Mouse (Mus musculus) spleen, postnatal 36 days (tissue): ENCODE measurements around the gene Thbs4.

ENCODE experiments used
- DNase-seq, 2 experiments: peaks; one replicate each; pipeline ENCODE4 v3.0.0; 2022; ENCODE audit warnings: low spot score in 2 of 2, mixed read lengths in 1 of 2

Thbs4 gene

DNA sequence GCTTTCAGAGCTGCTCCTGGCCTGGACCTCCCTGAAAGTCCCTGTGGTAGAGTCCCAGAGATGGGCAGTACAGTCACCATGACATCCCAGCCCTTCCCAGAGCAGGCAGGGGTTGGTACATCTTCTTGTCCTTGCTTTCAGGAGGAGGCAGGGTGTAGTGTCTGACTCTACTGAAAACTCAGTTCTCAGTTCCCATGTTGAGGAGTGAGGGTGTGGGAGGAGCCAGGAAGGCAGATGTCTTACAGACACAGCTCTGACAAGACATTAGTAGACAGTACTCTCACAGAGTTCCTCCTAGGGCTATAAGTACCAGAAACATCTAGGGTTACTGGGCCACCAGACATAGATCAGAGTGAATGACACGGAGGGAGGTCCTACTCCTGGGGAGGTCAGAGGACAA is 32.3 kb downstream of the Thbs4 start:
- DNase-seq, result no peak

DNA sequence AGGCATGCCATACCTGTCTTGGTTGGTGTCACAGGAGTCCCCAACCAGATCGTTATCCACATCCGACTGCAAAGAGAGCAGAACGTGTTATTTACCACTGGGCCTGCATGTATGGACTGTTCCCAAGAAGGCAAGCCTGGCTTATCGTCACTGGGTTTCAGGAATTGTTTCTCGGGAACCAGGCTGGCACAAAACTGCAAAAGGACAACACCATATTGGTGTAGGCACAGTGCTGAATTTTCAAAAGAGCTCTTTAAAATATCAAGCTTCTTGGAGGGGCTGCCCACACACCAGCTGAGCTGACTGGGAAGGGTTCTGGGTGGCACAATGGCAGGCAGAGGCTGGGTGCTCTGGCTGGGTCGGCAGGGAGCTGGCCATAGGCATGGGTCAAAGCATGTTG is 34.1 kb downstream of the Thbs4 start:
- DNase-seq, result no peak

DNA sequence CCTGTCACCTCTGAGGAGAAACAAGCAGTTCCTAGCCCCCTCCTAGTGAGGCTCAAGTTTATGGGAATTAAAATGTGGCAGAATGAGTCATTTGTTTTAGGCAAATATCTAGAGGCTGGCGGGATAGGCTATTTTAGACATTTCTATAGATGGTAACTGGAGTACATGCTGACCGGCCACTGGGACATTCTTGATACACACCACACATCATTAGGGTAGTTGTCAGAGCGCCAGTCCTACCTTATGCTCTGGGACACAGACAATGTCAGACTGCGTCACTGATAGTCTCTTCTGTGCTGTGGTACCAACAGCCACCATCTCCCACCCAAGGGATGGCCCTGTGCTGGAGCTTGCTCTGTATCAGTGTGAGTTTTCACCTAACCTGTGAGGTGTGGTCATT is 35.5 kb downstream of the Thbs4 start:
- DNase-seq, result no peak

DNA sequence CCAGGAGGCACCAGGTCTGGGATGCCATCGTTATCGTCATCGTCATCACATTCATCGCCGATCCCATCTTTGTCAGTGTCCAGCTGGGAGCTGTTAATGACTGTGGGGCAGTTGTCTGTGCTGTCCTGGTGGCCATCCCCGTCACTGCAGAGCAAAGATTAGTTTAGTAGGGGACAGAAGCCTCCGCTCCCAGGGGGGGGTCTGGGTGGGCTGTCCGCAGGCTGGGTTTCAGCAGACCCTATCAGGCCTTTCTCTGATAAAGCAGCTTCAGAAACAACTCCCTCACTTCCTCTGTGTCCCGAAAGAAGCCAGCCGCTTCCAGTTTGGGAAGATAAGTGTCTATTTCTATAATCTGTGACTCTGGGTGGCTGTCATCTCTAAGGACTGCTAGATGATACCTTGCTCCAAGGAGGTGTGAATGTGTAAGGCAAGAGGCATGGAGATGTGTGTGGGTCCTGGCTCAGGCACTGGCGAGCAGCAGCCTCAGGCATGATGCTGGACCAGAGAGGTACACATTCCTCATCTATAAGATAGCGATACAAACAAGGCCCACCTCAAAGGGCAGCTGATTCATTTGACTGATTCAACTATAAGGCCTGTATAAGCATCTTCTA is 36.5 kb downstream of the Thbs4 start:
- no peak for DNase-seq

DNA sequence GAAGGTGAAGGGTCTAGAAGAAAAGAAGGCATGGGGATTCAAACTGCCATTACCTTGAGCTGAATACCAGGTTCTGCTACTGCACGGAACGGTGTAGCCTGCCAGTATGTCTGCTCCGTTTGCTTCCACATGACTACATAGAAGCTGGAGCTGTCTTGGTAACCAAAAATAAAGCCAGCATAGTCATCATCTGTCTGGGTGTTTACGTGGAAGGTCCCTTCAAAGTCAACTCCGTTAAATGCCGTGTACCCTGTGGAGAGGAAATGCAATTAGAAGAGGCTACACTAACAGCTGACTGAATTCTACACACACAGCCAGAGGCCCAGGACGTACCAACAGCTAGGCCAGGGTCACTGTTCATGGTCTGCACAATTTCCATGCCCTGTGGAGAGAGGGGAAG is 39.6 kb downstream of the Thbs4 start:
- DNase-seq, result no peak

DNA sequence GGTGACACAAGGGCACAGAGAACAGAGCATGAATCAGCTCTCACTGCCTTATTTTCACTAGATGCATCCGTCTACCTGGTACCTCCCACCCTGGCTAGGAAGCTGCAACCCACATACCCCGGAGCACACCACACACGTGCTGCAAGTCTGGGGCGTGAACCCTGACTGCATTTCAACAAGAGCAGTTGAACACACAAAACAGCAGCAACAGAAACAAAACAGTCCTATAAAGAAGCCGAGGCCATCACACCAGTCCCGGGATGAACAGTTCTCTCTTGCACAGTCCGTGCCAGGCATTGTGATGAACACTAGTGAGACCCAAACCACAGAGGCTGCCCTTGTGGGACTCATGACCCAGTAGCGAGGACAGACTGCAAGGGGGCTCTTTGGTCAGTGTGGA is 40.9 kb downstream of the Thbs4 start:
- DNase-seq, result no peak

DNA sequence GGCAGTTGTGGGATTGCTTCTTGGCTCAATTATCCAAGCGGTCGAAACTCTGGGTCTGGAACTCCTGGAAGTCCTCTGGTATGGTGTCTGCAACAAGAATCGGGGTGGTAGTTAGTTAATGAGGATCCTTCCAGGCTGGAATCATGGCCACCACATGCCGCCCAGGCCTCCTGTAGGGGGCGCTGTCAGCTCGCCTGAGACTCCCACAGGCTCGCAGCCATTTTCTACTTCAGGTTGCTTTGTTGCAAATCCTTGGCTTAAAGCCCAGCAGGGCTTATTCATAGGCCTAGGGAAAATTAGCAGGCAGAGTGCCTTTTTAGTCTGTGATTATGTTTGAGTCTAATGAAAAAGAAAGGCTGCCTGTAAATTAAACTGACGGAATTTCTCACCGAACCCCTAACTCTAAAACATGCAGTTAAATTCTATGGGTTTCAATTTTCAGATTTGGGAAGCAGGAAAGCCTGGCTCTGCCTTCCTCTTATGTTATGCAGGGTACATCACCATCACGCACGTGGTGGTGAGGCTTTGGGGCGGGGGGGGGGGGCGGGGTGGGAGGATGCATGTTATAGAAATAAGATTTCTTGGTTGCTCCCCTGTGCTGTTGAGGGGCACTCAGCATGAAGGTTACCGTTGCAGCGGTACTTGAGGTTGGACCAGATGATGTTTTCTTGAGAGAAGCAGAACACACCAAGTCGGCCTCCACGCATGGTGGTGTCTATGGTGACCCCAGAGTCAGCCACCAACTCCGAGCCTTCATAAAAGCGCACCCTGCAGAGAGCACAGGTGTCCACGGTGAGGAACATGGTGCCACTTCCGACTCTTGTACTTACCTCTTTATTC is 42.7 kb downstream of the Thbs4 start:
- DNase-seq, result peak in 1 of 2 experiments; percentile 21

DNA sequence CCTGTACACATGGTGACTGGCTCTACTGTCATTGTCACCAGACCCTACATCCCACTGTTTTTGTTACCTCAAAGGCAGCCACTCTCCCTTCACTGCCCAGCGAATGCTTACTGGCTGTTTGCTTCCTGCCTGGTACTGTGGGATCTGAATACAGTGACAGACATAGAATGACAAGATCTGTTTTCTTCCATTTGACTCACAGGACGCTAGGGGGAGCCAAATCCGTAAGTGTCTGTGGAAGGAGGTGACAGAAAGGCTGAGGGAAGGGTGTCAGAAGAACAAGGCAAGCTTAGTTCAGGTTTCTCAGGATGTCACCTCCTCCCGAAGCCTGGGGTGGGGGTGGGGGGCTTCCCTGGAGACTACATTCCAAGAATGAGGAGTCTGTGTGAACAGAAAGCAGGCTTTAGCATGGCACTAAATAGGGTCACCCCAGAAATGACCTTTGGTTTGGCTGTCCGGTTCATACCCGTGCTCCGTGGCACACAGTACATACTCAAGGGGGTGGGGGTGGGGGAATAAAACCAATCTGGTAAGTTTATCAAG is 43.6 kb downstream of the Thbs4 start:
- DNase-seq, result peak; percentile 40 to 61

DNA sequence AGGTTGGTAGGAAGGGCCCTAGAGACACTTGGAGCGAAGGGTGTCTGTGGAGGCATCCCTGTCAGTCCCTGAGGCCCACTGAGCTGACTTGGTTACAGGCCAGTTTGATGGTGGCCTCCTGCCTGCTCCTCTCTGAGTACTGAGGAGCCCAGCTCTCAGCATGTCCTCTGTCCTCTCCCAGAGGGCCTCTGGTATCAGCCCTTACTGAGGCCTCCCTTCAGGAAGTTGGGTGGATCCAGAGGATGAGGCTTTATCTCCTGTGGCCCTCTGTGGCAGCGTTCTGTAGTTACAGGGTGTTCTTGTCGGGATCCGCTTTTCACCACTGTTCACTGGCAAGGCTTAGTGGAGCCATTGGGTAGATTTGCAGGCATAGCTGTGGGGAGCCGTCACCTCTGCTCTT is 51.3 kb downstream of the Thbs4 start:
- no peak for DNase-seq

DNA sequence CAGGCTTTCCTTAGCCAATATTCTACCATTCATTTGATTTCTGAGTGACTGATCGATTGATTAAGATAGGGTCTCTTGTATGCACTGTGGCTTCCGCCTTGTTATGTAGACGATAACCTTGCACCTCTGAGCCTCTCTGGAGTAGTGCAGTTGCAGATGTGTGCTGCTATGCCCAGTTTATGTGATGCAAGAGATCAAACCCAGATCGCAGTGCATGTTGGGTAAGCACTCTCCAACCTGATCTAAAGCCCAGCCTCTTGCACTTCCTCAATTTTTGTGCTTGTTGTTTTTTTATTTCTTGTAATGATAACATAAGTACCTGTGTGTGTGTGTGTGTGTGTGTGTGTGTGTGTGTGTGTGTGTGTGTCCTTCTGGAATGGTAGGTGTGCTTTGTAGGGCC is 51.7 kb downstream of the Thbs4 start:
- no peak for DNase-seq

DNA sequence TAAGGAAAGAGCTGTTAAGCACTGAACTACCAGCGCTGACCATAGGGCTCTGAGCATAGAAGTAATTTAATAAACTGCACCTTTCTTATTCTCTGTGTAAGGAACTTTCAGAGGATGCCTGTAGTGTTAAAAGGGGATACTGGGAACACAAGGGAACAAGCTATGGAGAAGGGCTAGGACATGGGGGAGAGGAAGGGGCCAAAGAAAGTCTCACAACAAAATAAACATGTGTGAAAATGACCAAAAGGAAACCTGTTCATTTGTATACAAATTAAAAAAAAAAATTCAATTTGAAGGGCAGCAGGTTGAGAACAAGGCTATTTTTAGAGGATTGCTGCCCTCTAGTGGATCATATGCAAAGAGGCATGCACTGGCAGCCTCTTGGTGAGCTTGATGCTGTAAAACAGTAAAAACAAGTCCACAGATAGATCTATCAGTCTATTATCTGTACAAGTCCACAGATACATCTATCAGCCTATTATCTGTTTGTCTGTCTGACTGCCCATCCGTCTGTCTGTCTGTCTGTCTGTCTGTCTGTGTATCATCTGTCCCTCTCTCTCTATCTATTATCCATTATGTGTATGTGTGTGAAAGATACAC is 53.8 kb downstream of the Thbs4 start:
- DNase-seq, result peak; percentile 21 to 34

DNA sequence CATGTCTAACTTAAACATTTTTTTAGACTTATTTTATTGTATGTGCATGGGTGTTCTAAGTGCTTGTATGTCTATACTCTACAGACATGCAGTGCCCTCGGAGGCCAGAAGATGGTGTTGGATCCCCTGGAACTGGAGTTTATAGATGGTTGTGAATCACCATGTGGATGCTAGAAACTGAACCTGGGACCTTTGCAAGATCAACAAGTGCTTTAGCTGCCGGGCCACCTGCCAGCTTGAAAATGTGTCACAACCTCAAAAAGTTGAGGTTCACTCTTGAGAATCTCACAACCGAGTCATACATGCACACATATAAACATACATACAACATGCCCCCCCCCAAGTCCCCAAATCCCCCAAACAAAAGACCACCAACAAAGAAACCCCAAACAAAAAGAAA is 54.8 kb downstream of the Thbs4 start:
- DNase-seq, result no peak

DNA sequence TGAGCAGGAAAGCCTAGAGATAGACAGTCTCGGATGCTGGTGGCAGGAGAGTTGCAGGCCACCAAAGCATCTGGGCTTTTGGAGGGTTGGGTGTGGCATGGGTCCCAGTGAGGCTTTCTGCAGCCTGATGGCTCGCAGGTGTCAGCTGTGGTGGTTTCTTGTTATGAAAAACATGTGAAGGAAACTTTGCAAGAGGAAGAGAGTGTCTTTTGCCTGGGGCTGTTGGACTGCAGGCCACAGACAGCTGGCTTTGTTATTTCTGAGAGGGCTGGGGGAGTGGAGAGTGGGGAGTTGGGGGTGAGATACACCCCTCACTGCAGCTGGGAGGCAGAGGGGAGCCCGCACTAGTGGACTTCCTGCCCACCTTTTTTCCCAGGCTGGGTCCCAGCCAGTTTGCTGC is 55.8 kb downstream of the Thbs4 start:
- peak; percentile 64 to 66 for DNase-seq

DNA sequence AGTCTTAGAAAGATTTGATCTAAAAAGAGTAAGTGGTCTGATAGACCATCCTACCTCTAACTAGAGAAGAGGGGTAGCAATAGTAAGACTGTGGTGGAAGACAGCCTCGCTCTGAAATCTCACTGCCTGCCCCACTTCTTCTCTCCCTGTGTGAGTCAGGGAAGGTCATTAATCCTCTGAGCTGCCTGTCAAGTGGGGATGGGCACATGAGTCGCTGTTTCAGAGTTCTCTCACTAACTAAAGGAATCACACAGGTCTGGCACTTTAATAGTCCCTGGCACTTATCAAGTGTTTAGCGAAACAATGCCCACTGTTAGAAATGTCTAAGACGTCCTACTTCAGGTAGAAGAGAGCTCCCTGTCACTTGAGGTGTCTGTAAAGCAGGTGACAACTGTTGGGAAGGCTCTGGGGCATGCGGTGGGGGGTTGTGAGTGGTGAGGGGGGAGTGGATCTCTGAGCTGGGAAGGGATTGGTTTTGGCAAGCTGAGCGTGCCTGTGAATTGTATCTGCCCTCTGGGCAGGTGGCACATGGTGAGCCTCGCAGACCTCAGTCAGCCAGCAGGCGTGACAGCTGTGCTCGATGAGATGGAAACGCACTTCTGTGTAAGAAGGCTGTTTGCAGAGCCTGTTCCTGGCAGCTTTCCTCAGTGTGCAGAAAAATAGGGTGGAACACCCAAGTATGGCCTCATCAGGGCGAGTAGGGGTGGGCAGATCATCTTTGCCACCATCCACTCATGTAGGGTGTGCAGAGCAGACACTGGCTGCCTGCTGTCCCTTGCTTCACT is 57.9 kb downstream of the Thbs4 start:
- DNase-seq, result peak; percentile 43 to 49

DNA sequence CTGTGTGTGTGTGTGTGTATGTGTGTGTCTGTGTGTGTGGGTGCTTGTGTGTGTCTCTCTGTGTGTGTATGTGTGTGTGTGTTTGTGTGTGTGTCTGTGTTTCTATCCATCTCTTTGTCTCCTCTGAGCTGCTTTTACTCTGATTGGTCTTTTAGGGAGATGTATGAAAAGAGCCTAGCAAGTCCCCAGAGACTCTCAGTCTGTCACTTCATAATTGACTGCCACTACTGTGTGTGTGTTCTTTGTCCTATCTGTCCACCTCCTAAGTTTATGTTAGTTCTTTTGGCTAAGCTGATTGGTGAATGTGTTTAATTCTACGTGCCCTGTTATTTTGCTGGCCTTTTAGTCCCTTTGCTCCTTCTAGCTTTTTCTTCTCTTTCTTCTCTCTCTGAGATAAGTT is 58.9 kb downstream of the Thbs4 start:
- no peak for DNase-seq

DNA sequence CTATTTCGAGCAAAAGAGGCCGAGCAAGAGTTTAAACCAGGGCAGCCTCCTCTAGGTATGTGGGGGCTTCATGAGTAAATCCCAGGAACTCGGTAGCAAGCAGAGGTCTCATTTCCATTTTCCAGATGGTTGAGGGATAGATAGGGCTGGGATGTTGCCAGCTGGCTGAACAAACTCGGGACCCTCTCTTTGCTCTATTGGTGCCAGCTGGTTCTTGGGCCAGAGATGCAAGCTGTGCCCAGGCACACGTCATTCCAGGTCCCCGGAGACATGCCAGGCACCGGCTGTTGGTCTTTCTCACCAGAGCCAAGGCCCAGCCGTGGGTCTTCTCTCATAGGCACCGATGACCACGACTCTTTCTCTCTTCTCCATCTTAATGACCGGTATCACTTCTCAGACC is 60.9 kb downstream of the Thbs4 start:
- no peak for DNase-seq

DNA sequence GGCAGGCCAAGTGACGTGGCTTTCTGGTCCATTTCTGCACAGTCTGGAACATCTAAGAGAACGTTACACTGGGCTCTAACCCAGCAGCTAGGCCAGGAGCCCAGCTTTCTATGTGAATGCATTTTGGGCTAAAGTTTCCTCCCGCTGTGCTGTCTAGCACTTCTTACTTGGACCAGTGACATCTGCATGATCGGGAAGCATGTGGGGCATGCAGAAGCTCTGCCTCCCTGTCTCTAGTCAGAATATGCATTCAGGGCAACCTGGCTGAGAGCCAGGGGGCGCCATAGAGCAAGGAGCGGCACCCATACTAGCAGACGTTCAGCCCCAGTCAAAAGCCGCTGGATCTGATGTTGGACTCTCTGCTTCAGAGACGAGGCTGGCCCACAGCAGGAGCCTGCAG is 61.4 kb downstream of the Thbs4 start:
- peak; percentile 65 to 66 for DNase-seq

DNA sequence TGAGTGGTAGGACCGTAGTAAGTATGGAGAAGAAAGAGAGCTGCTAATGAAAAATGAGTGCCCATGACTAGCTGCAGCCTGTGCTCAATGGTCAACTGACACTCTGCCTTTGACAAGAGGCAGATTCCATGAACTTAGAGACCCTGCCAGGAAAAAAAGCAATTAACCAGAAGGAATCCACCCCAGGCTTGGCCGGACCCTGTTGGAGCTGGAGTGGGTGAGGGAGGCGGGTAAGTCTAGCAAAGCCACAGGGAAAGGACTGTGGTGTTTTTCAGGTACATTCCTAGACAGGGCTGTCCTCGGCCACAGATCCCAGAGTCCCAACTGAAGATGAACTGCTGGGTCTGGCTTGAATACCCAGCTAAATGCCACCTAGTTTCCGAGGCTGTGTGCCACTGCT is 61.8 kb downstream of the Thbs4 start:
- DNase-seq, result no peak

DNA sequence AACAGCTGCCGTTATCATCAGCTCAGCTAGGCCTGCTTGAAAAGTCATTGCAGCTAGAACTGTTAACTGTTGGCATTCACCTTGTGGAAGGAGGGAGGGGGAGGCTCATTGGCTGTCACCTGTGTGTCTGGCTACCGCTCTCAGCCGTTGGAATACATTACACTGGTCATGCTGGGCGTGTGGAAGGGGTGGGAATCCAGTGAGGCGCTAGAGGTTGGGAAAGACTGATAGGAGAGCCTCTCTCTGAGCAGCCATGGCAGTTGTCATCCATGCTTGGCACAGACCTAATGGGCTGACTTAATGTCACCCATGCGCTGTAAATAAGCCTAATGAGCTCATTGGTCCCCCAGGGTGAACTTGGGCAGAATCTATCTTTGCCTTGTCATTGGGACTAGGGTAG is 62.8 kb downstream of the Thbs4 start:
- DNase-seq, result no peak

DNA sequence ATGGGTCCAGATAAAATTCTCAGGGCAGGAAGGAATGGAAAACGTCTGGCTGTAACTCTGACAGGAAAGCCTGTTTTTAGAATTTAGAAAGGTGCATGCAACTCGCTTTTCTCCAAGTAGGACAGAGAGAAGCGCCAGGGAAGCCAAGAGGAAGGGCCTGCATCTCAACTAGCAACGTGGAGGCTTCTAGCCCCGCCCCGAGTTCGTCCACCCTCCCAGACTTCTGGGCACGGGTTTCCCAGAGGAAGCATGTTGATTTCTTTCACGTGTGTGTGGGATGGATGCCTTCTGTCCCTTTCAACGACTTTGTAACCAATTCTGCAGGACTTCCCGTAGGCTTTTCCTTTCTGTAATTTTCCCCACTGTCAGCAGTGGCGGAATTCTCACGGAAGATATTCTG is 64.8 kb downstream of the Thbs4 start:
- no peak for DNase-seq

DNA sequence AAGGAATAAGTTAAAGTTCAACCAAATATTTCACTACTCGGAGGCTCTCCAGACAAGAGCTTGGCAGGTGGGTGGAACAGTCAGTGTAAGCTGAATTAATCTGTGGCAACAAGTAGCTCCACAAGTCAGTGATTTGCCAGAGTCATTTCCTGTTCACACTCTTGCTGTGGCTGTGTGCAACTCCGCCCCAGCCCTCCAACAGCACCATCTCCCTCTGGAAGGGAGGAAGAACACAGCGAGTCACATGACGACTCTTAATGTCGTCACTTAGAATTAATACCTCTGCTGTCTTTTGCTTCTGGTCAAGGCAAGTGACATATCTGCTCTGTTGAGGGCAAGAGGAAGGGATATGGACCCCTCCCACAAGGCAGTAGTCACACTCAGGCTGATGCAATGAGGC is 72.2 kb downstream of the Thbs4 start:
- no peak for DNase-seq

DNA sequence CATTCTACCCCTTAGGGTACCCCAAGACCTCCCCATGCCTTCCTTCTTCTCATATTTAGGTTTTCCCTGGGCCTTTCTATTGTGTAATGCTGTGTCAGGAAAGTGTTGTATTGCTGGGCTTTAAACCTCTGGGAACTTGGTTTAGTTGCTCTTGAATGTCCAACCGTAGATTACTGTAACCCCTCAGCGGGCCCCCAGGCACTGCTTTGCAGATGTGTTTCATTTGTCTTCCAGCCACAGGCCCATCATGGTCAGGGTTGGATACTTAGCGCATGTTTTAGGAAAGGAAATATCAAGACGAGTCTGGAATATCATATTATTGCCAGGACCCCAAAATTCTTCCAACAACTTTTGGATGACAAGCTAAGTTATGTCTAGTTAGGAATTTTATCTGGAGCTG is 73.6 kb downstream of the Thbs4 start:
- no peak for DNase-seq
